Mouse (Mus musculus) forebrain, embryonic 15.5 days (tissue): ENCODE measurements around the gene Rnf169. TPM values are rescaled to one million over a fixed set of nuclear protein-coding genes. Genes with fewer than 3 reads are reported as not detected.
"Not testable (repeated sequence)": the region's sequence is repeated elsewhere in the genome, so short reads cannot be mapped to it uniquely, and the experiment has no call there.

Source experiments
- ATAC-seq: fragments of 200-750 bp; cut with Nextera tagmentation; replicated peaks from 2 replicates; pipeline ENCODE4 v1.8.0; 2017; ENCODE audit warnings: mild to moderate bottlenecking, moderate TSS enrichment, moderate library complexity
- H3K27ac ChIP-seq: fragments of 300-500 bp; sonication (generic); replicated peaks from 2 replicates; pipeline ENCODE4 v1.5.1; 2015; ENCODE audit warnings: mild to moderate bottlenecking, inconsistent platforms
- H3K27me3 ChIP-seq: fragments of 300-500 bp; sonication (generic); 2 replicates; pipeline ENCODE4 v1.6.1; 2015; ENCODE audit warnings: inconsistent platforms
- H3K36me3 ChIP-seq: fragments of 300-500 bp; sonication (generic); 2 replicates; pipeline ENCODE4 v1.6.1; 2015; ENCODE audit warnings: mild to moderate bottlenecking, inconsistent platforms
- H3K4me1 ChIP-seq: fragments of 300-500 bp; sonication (generic); 2 replicates; pipeline ENCODE4 v1.6.1; 2015; ENCODE audit warnings: inconsistent platforms
- H3K4me2 ChIP-seq: fragments of 300-500 bp; sonication (generic); replicated peaks from 2 replicates; pipeline ENCODE4 v1.6.1; 2015; ENCODE audit warnings: mild to moderate bottlenecking, inconsistent platforms
- H3K4me3 ChIP-seq: fragments of 300-500 bp; sonication (generic); 2 replicates; pipeline ENCODE4 v1.5.1; 2015; ENCODE audit warnings: mild to moderate bottlenecking, inconsistent platforms
- H3K9ac ChIP-seq: fragments of 300-500 bp; sonication (generic); replicated peaks from 2 replicates; pipeline ENCODE4 v1.6.1; 2015; ENCODE audit warnings: mild to moderate bottlenecking, inconsistent platforms
- H3K9me3 ChIP-seq: fragments of 300-500 bp; sonication (generic); 2 replicates; pipeline ENCODE4 v1.6.1; 2016; ENCODE audit warnings: inconsistent platforms
- WGBS: fragments of 180-500 bp; shearing (Covaris S2); methylation state at CpG from one replicate; pipeline ENCODE4 v1.1.7; 2015; ENCODE audit warnings: mixed read lengths; 5-methylcytosine and 5-hydroxymethylcytosine counted together
- polyA plus RNA-seq: library from polyadenylated mRNA; unstranded; fragments of >200 nt; fragmentation: Nextera tagmentation; extraction: Ambion mirVana; gene quantifications from 2 replicates; pipeline ENCODE4 v1.2.1, GENCODE M21; 2015

Rnf169 gene
- polyA plus RNA-seq, 1 experiment from 2014 or later: 5.1 TPM

DNA sequence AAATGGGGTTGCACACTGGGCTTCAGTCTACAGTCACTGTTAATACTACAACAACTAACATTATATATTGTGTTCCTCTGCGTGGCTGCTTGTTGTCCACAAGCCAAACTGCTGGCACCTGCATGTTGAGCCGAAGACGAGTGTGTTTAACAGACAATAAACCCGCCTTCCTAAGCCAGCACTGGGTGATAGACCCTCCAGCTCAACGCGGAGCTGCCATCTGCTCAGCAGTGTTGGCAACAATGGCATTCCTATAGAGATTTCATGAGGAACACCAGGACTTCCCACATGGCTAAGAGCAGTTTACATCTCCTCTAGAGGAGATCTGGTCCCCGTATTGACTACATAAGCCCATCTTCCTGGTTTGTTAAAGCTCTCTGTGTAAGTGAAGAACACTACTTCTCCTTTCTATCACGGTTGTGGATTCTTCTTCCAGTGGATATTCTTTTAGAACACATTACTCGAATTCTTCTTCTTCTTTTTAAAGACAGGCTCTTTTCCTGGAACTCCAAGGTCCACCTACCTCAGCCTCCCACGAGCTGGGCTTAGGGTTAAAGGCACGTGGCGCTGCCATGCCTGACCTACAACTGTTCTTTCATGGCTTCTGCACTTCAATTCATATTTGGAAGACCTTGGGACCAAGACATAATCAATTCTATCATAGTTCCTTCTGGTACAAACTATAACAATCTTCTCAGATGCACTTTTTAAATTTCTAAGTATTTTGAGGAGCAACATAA lies 22.9 kb downstream of the Rnf169 start:
- Histone ChIP-seq H3K9ac (no peak overlapping the region), H3K27me3 (no peaks in the 10 kb centered on the region), H3K4me3 (no peak overlapping the region), H3K4me1 (peaks cover 9% of the 10 kb centered on the region; the same call in 1 of the 2 replicates), H3K9me3 (no peaks in the 10 kb centered on the region), H3K27ac (no peak overlapping the region), H3K36me3 (no peaks in the 10 kb centered on the region), H3K4me2 (no peak overlapping the region)
- no peak for ATAC-seq
- WGBS: 73% methylated on average over 12 of the region's 12 CpGs

DNA sequence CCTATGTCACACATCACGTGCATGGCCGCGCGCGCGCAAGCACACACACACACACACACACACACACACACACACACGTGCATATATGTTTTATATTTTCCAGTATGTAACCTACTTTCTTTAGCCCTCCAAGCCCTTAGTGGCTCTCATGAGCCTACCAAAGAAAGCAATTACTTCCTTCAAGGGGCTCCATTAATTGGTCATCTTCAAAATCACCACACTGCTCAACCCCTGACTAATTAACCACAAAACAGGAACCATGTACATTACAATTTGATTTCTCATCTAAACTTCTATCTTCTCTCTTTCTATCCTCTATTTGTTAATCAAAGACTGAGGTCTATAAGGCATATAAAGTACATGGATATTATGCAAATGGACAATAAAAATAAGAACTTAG lies 24.2 kb downstream of the Rnf169 start:
- Histone ChIP-seq H3K9ac (no peak overlapping the region), H3K9me3 (no peaks in the 10 kb centered on the region), H3K27me3 (no peaks in the 10 kb centered on the region), H3K4me1 (peaks cover 6% of the 10 kb centered on the region; the same call in 1 of the 2 replicates), H3K4me3 (no peak overlapping the region), H3K36me3 (no peaks in the 10 kb centered on the region; the same call in 1 of the 2 replicates), H3K4me2 (no peak overlapping the region), H3K27ac (no peak overlapping the region)
- 92% methylated on average over 7 of the region's 7 CpGs for WGBS
- no peak for ATAC-seq

DNA sequence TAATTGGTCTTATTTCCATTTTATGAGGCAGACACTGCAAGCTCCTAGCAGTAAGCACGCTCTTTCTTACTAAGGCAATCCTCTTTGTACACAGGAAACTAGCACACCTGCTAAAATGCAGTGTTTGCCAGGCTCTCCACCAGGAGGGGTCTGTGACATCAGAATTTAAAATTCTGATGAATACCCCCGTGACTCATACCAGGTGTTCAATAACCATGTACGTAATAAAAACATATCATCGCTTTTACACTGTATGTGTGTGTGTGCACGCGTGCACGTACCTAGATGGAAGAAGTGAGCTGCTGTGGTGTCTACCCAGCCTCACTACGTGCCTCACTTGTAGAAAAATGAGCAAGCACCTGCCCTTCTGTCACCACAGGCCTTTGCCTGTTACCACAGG lies 26.0 kb downstream of the Rnf169 start:
- no peak overlapping the region for H3K4me2 ChIP-seq
- 93% methylated on average over 8 of the region's 8 CpGs for WGBS
- H3K27ac ChIP-seq: no peak overlapping the region
- H3K36me3 ChIP-seq: no peaks in the 10 kb centered on the region; the same call in 1 of the 2 replicates
- no peak overlapping the region for H3K4me3 ChIP-seq
- H3K9ac ChIP-seq: no peak overlapping the region
- no peak for ATAC-seq
- no peaks in the 10 kb centered on the region for H3K27me3 ChIP-seq
- H3K4me1 ChIP-seq: peaks cover 6% of the 10 kb centered on the region; the same call in 1 of the 2 replicates
- H3K9me3 ChIP-seq: no peaks in the 10 kb centered on the region

DNA sequence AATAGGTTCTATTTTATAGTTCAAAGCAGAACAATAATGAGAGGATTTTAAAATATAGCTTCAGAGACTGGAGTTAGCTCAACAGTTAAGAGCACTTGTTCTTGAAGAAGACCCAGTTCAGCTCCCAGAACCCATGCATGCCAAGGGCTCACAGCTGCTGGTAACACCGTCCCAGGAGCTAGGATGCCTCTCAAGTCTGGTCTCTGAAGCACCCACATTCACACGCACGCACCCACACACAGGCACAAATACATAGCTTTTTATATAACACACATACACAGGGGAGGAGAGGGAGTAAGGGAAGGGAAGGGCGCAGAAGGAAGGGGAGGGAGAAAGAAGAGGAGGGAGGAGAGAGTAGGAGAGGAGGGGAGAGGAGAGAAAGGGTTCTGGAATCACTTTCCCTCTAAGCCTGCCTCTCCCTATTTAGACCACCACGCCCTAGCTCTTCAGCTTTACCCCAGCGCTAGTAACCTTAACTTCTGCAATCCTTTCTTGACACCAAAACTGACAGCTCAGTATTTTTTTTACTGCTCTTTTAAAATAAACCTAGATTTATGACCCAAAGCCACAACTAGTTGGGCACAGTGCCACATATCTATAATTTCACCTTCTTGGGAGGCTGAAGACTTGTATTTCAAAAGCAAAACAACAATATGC lies 26.7 kb downstream of the Rnf169 start:
- Histone ChIP-seq H3K27me3 (no peaks in the 10 kb centered on the region), H3K4me2 (no peak overlapping the region), H3K27ac (no peak overlapping the region), H3K36me3 (no peaks in the 10 kb centered on the region; the same call in 1 of the 2 replicates), H3K9me3 (no peaks in the 10 kb centered on the region), H3K9ac (no peak overlapping the region), H3K4me1 (peaks cover 6% of the 10 kb centered on the region; the same call in 1 of the 2 replicates), H3K4me3 (no peak overlapping the region)
- 86% methylated on average over 6 of the region's 6 CpGs for WGBS
- ATAC-seq: no peak

DNA sequence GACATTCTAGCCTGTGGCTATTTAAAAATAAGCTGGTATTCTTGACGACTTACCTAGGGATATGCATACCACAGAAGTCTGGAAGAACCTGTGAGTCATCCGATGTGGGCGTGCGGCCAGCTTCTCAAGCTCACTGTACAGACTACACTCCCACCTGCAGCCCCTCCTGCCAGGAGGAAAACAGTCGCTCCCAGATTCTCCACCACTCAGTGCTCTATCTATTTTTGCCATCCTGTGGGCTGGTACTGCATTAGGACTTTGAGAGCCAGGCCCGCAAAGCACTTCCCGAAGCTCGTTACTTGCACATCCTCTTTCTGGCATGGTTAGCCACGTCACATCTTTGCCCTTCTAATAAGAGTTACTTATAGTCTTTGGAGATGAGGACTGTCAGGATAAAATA lies 32.9 kb downstream of the Rnf169 start:
- Histone ChIP-seq H3K4me3 (no peak overlapping the region), H3K4me1 (no peaks in the 10 kb centered on the region), H3K9me3 (no peaks in the 10 kb centered on the region), H3K9ac (no peak overlapping the region), H3K27me3 (no peaks in the 10 kb centered on the region), H3K36me3 (peaks cover 35% of the 10 kb centered on the region), H3K27ac (no peak overlapping the region), H3K4me2 (no peak overlapping the region)
- ATAC-seq: no peak
- WGBS: 86% methylated on average over 9 of the region's 9 CpGs

DNA sequence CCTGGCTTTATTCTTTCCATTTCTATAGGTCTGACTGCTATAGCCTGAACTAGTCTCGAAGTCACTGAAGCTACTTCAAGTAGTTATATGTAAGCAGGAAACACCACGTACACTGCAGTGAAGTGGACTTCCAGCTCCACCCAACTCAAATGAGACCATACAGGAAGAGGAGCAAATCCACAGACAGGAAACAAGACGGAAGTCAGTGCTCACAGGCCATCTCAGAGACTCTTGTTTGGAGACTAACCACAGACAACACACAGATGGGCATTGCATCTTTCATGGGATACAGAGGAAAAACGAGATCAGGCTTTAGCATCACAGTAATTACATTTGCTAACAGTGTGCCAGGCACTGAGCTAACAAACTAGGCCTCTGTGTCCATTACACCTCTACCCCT lies 33.9 kb downstream of the Rnf169 start:
- H3K4me2 ChIP-seq: no peak overlapping the region
- ATAC-seq: no peak
- H3K27ac ChIP-seq: no peak overlapping the region
- peaks cover 37% of the 10 kb centered on the region for H3K36me3 ChIP-seq
- H3K4me1 ChIP-seq: no peaks in the 10 kb centered on the region
- WGBS: 95% methylated on average over 4 of the region's 4 CpGs
- no peaks in the 10 kb centered on the region for H3K9me3 ChIP-seq
- no peaks in the 10 kb centered on the region for H3K27me3 ChIP-seq
- H3K4me3 ChIP-seq: no peak overlapping the region
- H3K9ac ChIP-seq: no peak overlapping the region

DNA sequence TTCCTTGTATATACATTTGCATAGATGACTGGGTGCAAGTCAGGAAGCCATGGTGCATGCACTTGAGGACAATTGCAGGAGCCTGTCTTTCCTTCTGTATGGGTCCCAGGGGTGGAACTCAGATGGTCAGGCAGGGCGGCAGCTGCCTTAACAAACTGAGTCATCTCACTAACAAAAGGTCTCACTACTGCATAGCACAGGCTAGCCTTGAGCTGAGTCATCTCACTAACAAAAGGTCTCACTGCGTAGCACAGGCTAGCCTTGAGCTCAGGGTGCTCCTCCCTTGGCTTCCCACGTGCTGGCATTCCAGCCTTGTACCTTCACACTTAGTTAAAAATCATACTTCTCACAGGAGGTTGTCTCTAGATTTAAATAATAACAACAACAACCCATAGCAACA lies 34.3 kb downstream of the Rnf169 start:
- H3K4me1 ChIP-seq: no peaks in the 10 kb centered on the region
- no peak for ATAC-seq
- H3K9ac ChIP-seq: no peak overlapping the region
- H3K27me3 ChIP-seq: no peaks in the 10 kb centered on the region
- H3K4me2 ChIP-seq: no peak overlapping the region
- peaks cover 37% of the 10 kb centered on the region for H3K36me3 ChIP-seq
- no peaks in the 10 kb centered on the region for H3K9me3 ChIP-seq
- H3K4me3 ChIP-seq: no peak overlapping the region
- 98% methylated on average over 3 of the region's 3 CpGs for WGBS
- no peak overlapping the region for H3K27ac ChIP-seq

DNA sequence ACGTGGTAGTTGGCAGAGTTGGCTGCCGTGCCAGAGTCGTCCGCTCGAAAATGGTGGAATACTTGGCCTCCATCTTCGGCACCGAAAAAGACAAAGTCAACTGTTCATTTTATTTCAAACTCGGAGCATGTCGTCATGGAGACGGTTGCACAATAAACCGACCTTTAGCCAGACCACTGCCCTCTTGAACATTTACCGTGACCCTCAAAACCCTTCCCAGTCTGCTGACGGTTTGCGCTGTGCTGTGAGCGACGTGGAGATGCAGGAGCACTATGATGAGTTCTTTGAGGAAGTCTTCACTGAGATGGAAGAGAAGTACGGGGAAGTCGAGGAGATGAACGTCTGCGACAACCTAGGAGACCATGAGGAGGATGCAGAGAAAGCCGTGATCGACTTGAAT lies 35.2 kb downstream of the Rnf169 start:
- not testable (repeated sequence) for ATAC-seq, H3K27me3 ChIP-seq
- H3K36me3 ChIP-seq: peaks cover 44% of the 10 kb centered on the region

DNA sequence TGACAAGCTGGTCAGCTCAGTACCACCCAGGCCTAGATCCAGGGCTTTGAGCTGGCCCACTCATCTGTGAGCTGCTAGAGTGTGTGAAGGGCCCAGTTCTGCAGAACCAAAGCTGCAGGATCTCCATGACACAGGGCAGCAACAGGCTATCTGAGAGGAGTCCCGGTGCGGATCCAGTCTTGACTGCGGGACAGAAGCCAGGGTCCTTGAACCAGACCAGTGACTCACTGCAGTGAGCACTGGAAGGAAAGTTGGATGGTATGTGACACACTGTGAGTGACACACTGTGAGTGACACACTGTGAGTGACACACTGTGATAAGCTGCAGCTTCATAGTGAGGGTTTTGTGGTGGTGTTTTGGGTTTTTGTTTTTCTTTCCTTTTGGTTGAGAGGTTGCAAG lies 35.7 kb downstream of the Rnf169 start:
- no peak for ATAC-seq
- no peaks in the 10 kb centered on the region for H3K9me3 ChIP-seq
- H3K36me3 ChIP-seq: peaks cover 44% of the 10 kb centered on the region
- no peak overlapping the region for H3K9ac ChIP-seq
- 94% methylated on average over 3 of the region's 3 CpGs for WGBS
- no peak overlapping the region for H3K27ac ChIP-seq
- H3K4me1 ChIP-seq: no peaks in the 10 kb centered on the region
- H3K4me3 ChIP-seq: no peak overlapping the region
- H3K4me2 ChIP-seq: no peak overlapping the region
- no peaks in the 10 kb centered on the region for H3K27me3 ChIP-seq

More for the DNA sequence above, 35.2 kb downstream of the Rnf169 start:
- H3K4me1 ChIP-seq, H3K9ac ChIP-seq, H3K4me2 ChIP-seq, H3K9me3 ChIP-seq, H3K4me3 ChIP-seq, H3K27ac ChIP-seq: not testable (repeated sequence)
- 95% methylated on average over 22 of the region's 22 CpGs for WGBS

DNA sequence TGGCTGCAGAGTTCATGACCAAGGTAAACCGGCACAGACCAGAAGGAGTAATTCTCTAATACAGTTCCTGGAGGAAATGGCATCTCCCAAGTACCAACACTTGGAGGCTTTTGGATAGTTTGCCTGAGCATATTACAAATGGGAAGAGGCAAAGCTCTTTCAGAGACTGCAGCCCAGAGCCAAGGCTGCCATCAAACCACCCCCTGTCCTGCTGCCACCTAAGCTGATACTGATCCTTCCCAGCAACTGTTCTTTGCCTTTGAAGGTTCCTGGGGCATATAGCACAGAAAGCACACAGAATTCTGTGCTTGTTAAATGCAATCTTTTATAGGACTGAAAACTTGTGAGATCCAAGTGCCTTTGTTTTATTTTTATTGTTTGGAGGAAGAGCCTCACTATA lies 39.6 kb downstream of the Rnf169 start:
- Histone ChIP-seq H3K9ac (no peak overlapping the region), H3K27ac (no peak overlapping the region), H3K27me3 (no peaks in the 10 kb centered on the region), H3K4me1 (no peaks in the 10 kb centered on the region), H3K36me3 (peaks cover 36% of the 10 kb centered on the region; the same call in 1 of the 2 replicates), H3K9me3 (no peaks in the 10 kb centered on the region), H3K4me2 (no peak overlapping the region), H3K4me3 (no peak overlapping the region)
- ATAC-seq: no peak
- WGBS: 100% methylated on average over 1 of the region's 1 CpGs

DNA sequence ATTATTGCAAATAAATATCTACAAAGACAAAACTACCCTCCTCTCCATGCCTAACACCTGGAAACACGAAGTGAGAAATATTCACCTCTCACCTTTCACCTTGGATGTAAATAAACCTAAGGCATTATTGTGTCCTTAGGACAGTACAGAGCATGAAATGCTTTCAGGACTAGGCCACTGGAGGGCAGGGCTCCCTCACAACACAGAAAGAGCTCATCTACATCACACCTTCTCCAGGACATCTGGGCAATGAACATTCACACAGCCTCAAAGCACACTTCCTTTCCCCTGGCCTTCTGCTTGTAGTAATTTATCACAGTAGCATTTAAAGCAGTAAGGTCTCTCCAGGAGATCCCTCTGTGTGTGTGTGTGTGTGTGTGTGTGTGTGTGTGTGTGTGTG lies 44.5 kb downstream of the Rnf169 start:
- H3K36me3 ChIP-seq: peaks cover 26% of the 10 kb centered on the region; the same call in 1 of the 2 replicates
- H3K27ac ChIP-seq: no peak overlapping the region

DNA sequence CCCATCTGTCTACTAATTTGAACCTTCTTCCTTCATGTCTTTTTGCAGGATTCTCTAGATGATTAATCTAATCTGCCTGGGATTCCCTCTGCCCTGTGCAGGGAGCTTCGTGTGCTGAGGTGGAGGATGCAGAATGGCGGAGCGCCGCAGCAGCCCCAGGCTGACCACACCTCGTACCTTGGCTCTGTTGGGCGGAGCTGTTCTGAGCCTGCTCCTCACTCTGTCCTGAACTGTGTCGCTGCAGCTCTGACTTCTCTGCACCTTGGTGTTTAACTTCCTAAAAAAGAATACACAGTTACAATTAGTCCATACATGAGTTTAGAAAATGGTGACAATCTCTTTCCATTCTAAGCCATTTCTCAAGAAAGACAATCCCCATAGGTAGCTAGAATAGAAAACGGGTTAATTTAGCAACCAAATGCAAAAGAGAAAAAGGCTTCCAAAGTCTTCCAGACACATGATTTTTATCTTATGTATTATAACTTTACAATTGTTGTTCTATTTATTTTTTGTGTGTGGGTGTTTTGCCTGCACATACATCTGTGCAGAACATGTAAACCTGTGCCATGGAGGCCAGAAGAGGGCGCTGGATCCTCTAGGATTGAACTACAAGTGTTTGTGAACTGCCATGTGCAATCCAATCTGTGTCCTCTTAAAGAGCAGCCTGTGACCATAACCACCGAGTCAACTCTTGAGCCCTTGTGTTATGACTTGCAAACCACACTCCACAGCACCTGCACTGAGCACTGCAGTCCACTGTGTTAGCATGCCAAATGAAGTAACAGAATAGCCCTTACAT lies 53.1 kb downstream of the Rnf169 start:
- Histone ChIP-seq H3K36me3 (peaks cover 38% of the 10 kb centered on the region), H3K9ac (no peak overlapping the region), H3K27me3 (no peaks in the 10 kb centered on the region), H3K4me2 (no peak overlapping the region), H3K4me1 (no peaks in the 10 kb centered on the region), H3K27ac (0 out of 2 replicates have a peak overlapping the region, but pooled peaks have one; percentile 2), H3K9me3 (no peaks in the 10 kb centered on the region), H3K4me3 (no peak overlapping the region)
- 78% methylated on average over 10 of the region's 10 CpGs for WGBS
- no peak for ATAC-seq

More for the DNA sequence above, 44.5 kb downstream of the Rnf169 start:
- H3K9me3 ChIP-seq: no peaks in the 10 kb centered on the region
- no peak overlapping the region for H3K4me3 ChIP-seq
- no peak overlapping the region for H3K9ac ChIP-seq
- no peaks in the 10 kb centered on the region for H3K4me1 ChIP-seq
- no peaks in the 10 kb centered on the region for H3K27me3 ChIP-seq
- ATAC-seq: no peak
- whole genome bisulfite sequencing: 88% methylated on average over 1 of the region's 1 CpGs
- H3K4me2 ChIP-seq: no peak overlapping the region
